Mouse (Mus musculus) adrenal gland, adult 2 months (tissue): Measurements from ENCODE around the gene Nme3. TPM values are rescaled to one million over a fixed set of nuclear protein-coding genes. Genes with fewer than 3 reads are reported as not detected.

Experiments
- DNase-seq: peaks from one replicate; pipeline ENCODE4 v3.0.0; 2021
- polyA plus RNA-seq: library from polyadenylated mRNA; depleted of rRNA; stranded (reverse); fragments of >200 nt; gene quantifications from 2 replicates; pipeline ENCODE4 v1.2.3, GENCODE M21; 2012
- total RNA-seq, 2 experiments: library from RNA; stranded (reverse); gene quantifications; 2 replicates each; pipeline ENCODE4 v1.2.3; 2021

The Nme3 gene
- total and polyA plus RNA-seq, 3 experiments = 70.1 to 116 (median 73.7) TPM

DNA sequence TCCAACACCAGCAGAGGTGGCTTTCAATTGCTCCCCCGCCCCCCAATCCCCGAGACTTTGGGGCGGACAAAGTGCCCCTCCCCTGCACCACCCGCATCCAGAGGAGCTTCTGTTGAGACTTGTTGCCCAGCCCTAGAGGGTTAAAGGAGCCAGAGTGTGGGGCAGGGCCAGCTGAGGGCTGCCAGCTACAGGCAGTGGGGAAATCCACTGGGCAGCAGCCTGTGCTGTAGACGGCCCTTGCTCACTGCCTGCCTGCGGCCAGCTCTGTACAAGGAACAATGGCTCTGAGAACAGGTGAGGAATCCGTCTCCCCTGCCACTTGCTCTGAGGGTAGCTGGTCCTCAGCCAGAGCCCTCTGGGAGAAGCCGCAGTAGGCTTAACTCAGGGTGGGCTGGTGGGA, 17.8 kb upstream of the Nme3 start:
- peak; percentile 36 for DNase-seq

DNA sequence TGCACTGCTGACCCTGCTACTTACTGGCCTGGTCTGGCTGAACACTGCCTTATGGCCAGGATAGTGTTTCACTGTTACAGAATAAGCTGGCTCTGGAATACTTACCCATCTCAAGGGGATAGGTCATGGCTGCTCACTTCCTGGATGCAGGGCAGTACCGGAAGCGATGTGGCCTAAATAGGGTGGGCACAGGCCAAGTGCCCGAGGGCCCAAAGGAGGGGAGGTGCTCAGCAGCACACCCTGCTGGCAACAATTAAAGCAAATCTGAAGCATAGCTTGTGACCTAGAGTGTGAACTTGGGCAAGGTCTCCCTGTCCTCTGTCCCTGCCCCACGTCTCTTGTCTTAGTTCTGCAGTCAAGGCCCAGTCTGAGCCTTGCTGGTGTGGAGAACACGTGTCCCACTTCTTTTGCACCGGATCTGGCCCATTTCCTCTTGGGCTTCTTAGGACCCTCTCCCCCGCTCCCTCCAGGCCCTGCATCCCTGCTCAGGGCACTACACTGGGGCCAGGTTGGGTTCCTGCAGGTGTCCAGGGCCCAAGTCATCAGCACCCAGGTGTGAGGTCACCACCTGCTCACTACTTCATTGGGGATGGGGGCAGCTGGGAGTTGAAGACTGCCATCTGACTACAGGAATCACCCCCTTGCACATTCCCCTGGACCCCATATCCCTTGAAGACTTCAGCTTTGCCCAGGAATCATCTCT, 14.4 kb upstream of the Nme3 start:
- DNase-seq = no peak

DNA sequence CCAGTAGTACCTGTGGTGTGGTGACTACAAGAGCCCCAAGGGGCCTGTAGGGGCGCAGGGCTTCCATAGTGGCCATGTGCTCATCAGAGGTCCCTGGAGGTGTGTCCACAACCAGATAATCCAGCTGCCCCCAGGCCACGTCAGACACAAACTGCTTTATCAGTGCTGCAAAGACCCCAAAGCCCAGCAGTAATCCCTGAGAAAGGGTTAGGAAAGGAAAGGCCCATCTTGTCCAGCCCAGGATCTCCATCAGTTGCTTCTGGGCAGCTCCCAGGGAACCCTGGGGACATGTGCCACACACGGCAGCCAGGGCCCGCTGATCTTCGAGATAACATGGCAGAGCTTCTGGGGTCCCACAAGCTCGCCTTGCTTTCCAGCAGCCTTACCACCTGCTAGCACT, 11.9 kb upstream of the Nme3 start:
- peak; percentile 2 for DNase-seq

DNA sequence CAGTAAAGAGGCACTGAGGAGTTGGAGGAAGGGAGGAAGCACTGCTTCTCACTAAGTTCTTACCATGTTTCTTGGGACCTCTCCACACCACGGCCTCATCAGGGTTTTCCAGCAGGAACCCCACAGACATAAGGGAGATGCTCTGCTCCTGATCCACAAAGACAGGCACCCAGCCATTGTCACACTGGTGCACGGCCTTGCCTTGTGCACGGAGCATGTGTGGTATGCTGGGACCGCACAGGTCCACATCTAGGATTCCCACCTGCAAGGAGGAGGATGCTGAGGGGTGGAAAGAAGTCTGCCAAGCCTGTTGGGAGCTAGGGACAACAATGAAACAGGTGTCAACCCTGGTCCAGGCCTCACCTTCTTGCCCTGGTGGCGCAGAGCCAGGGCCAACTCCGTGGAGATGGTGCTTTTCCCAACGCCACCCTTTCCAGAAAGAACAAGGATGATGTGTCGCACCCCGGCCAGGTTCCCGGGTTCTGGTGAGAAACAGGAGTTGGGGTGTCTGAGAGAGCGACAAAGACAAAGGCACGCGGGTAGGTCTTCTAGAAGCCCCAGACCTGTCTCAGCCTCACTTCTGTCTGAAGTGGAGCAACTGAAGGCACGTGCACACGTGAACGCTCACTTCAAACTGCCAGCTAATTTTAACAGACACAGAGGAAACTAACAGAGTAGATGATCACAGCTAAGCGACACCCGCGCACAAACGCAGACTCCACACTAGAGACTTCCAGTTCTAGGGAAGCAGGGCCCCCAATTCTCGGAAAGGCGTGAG, 10.8 kb upstream of the Nme3 start:
- DNase-seq = peak; percentile 29

DNA sequence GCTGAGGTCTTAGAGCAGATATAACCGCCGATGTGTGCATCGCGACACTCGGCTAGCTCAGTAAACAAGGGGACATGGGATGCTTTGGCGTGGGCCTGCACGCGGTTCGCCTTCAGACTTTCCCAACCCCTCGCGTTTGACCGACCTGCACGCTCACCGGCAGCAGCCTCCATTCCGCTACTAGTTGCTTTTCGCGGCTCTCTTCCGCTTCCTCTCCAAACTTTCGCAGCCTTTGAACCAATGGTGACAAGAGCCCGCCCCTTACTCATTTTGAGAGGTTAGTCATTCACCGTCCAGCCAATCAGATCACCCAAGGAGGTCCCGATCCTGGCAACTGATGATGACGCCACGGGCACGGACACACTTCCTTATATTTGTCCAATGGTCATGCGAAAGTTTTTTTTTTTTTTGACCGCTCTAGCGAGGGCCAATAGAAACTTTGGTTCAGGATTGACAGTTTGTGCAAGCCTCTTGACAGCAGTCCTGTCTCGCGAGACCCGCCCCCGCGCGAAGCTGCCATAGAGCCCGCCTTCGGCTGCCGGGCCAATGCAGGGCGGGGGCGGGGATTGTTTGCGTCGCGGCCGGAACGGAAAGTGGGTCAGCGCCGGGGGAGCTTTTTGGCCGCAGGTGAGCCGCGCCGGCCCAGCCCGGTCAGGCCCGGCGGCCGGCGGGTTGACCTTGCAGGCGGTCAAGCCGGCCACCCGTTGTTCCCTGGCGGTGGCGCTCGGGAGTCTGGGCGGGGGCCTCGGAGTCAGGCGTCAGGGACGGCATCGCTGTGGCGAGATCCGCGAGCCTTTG, 10.0 kb upstream of the Nme3 start, which contains the start of the genes Nubp2 and Spsb3:
Nubp2 (minus strand) TSS at position 216 of the 798 bp plus-strand sequence.
Spsb3 (plus strand) TSS at position 510 of the 798 bp plus-strand sequence.
- DNase-seq = peak; percentile 99

DNA sequence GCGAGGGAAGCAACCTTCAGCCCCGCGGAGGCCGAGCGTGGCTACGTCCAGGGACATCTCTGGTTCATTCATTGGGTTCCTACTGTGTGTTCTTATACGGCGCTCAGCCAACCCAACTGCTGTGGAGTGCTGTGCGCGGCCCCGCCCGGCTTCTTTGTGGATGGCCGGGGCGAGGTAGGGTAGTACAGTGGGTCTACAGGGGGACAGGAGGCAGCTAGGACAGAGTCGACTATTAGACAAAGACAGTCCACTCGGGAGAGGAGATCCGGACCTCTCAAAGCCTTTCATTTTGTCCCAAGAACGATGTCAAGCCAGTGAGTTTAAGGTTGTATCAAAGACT, 9.4 kb upstream of the Nme3 start:
- DNase-seq = no peak

DNA sequence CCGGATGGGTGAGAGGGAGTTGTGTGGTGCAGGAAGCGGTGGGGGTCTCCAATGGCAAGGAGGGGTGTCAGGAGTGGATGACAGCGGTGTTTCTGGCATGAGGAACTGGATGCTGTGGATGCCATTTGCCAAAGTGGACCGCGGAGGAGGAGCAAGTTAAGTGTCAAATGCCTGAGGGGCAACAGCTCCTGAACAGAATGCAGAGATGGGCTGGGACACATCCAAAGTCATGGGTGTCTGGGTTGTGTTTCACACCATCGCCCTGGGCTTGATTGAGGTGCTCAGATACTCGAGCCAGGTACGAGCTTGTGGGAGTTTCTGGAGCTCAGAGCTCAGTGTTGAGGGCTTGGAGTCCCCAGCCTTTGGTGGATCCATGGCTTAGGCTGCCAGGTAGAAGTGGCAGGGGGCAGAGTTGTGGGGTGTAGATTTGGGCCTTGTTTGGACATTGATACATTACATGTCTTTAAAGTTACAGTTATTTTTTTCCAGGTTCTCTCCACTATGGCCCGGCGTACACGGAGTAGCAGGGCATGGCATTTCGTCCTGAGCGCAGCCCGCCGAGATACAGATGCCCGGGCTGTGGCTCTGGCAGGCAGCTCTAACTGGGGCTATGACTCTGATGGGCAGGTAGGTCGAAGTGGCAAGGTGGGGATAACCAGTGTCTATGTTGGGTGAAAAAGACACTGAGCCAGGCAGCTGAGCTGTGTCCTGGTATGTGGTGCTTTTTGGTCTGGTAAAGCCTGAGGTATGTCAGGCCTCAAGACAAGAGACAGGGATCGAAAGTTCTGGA, 8.8 kb upstream of the Nme3 start:
- no peak for DNase-seq

DNA sequence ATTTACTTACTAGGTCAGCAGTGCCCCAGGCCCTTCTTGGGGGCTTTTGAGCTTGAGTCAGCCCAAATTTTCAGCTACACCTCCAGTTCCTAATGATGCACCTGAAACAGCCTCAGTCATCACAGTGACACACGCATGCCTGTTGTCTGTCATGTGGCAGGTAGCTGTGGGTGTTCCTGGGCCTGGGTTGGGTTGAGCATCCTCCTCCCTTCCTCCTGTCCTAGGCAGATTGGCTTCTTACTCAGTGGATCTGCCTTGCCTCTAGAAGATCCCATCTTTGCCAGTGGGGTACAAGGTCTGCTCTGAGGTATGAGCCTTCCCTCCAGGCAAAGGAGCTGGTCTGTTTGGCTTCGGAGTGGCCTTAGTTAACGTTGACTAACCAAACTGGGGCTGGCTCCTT, 7.4 kb upstream of the Nme3 start:
- no peak for DNase-seq

DNA sequence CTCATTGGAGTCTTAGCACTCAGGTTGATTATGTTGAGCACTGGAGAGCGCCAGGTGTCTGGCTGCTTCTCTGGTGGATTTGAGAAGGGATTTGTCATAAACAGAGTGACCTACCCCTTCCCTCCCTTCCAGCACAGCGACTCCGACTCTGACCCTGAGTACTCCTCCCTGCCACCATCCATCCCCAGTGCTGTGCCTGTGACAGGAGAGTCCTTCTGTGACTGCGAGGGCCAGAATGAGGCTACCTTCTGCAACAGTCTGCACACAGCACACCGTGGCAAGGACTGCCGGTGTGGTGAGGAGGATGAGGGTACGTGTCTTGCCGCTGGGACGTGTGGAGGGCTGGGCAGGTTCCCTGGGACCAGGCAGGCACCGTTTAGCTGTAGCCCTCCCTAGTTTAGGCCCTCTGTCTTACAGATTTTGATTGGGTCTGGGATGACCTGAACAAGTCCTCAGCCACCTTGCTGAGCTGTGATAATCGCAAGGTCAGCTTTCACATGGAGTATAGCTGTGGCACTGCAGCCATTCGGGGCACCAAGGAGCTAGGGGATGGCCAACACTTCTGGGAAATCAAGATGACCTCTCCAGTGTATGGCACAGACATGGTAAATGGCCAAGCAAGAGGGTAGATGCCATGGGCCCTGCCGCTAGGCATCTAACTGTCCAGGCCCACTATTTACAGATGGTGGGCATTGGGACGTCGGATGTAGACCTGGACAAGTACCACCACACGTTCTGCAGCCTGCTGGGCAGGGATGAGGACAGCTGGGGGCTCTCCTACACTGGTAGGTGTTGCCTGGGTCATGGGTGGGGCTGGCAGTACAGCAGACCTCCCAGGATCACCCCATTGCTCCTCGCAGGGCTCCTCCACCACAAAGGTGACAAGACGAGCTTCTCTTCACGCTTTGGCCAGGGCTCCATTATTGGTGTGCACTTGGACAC, 5.9 kb upstream of the Nme3 start:
- DNase-seq = peak; percentile 29

DNA sequence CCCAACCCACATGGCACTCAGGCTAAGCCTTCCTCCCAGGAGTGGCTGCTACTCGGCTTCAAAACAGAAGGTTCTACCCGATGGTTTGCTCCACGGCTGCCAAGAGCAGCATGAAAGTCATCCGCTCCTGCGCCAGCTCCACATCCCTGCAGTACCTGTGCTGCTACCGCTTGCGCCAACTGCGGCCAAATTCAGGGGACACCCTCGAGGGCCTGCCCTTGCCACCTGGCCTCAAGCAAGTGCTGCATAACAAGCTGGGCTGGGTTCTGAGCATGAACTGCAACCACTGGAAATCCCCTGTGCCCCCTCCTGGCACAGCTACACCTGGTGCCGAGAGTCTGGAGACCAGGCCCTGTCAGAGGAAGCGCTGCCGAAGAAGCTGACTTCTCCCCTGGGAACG, 5.0 kb upstream of the Nme3 start:
- peak; percentile 29 for DNase-seq

DNA sequence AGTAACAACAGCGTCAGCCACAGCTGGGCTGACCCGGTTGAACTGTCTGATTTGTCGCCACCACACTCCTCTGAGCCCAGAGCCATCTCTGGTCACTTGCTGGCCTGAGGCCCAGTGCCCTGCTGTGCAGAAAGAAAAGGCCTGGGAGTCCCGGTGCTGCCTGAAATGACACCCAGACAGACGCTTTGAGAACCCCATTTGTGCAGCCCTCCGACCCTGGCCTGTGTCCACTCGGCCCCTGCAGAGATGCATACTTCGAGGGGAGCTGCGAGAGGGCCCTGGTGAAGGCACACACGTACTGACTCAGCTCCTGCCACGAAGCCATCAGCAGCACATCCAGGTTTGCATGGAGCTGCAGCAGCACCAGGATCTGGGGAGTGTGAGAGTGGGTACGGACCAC, 3.5 kb upstream of the Nme3 start:
- DNase-seq = peak; percentile 6

DNA sequence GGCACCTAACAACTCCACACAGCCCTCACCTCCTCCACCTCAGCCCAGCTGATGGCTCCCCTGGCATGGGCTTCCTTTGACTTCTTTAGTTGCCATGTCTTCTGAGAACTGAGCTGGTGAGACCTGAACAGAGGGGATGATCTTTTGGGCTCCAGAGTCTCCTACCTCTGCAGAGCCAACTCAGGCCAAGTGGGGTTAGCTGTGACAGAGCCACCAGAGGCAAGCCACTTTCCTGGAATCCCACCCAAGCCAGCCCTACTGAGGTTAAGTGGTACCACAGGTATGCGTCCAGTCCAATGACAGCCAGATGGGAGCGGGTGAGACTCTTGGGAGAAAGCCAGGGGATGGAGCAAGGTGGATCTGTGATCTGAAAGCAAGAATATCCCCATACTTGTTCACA, 3.0 kb upstream of the Nme3 start:
- DNase-seq = no peak

DNA sequence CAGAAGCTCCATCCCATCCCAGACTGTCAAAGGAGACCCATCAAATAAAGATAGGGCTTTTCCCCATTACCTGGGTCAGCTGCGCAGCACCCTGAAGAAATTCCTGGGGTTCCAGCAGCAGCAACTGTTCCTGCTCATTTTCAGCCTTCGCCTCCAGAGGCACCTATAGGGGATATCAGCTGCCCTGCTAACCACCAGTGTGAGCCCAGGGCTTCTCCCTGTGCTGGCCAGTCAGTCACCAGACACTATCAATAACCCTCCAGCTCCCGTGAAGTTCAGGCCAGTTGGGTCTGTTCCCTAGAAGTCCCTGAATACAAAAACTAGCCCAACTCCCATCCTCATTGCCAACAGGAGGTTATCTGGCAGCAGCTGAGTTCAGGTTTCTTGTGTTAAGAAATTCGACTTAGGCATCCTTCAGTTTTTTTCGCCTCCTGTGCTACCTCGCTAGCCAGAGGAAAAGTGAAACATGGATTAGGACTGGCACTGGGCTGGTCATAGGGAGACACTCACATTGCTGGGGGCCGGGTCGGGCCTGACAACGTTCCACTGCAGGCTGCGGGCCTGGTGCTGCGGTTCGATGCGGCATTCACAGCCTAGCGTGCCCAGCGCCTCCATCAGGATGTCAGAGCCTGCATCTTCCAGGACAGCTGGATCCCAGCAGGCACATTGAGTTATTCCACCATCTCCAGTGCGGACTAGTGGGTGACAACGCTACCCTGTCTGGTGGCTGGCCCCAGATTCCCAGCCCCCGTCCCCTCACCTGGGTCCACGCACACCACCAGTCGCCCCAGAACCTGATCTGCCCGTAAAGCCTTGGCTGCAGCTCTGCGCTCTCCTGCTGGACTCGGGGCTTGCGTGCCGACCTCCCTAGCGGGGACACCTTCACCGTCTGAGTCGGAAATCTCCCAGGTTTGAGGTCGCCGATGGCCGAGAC, 2.0 kb upstream of the Nme3 start:
- DNase-seq = peak; percentile 59

DNA sequence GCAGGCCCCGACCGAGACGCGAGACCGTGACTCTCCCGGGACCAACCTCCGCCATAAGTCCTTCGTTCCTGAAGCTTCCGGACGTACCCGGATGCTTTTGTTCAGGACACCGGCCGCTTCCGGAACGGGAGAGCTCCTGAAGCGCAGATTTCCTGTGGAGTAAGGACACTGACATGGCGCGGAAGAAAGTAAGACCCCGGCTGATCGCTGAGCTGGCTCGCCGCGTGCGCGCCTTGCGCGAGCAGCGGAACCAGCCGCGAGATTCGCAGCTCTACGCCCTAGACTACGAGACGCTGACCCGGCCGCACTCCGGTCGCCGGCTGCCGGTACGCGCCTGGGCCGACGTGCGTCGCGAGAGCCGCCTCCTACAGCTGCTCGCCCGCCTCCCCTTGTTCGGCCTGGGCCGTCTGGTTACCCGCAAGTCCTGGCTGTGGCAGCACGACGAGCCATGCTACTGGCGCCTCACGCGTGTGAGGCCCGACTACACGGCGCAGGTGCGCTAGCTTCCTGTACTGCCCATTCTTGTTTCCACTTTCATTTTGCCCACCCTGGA, 1.2 kb upstream of the Nme3 start, which contains the start of the genes Eme2 and Mrps34:
Eme2 (minus strand) TSS at position 93 of the 553 bp plus-strand sequence.
Mrps34 (plus strand) TSS at position 122 of the 553 bp plus-strand sequence.
- DNase-seq = peak; percentile 89

DNA sequence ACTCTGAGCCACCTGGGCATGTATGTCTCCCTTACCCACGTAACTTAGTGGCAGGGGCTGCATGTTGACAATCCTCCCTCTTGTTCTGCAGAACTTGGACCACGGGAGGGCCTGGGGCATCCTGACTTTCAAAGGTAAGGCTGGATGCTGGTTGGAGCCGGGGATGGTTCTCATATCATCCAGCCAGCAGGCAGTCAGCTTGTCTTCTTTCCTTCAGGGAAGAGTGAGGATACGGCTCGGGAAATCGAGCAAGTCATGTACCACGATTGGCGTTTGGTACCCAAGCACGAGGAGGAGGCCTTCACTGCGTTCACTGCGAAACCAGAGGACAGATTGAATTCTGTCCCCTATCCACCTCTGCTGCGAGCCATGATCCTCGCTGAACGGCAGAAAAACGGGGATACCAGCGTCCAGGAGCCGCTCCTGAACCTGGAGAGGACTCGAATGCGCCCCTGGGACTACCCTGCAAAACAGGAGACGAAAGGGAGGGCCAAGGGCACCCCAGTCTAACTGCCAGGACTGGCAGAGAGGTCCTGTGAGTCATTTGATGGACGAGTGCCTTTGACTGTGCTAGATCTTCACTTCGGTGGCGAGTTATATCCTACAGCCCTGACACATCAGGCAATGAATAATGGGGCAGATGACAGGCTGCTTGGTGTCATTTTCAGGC, 594 bp upstream of the Nme3 start:
- DNase-seq = peak; percentile 88

DNA sequence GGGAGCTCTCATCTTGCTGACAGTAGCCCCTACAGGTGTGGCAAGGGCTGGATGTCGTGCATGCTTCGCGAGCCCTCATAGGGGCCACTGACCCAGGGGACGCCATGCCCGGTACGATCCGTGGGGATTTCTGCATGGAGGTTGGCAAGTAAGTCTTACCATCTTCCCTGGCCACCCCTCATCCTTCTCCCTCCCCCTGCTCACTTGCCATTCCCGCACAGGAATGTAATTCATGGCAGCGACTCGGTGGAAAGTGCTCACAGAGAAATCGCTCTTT, 631 bp downstream of the Nme3 start:
- no peak for DNase-seq

DNA sequence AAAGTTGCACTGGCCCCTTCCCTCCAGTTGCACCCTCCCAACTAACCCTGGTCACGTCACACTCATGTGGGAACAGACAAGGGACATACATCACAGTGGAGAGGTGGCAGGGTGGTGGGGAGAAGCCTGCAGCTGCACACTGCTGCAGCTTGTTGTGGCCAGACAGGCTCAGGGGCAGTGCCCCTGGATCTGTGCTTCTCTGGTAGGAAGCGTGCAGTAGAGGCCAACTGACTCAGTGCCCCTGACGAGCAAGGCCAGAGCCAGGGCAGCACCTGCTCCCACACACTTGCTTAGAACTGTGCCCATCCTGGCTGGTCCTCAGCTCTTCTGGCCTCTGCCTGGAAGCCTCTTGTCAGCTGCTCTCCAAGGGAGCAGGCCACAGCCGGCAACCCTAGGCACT, 1.3 kb downstream of the Nme3 start:
- peak; percentile 78 for DNase-seq

DNA sequence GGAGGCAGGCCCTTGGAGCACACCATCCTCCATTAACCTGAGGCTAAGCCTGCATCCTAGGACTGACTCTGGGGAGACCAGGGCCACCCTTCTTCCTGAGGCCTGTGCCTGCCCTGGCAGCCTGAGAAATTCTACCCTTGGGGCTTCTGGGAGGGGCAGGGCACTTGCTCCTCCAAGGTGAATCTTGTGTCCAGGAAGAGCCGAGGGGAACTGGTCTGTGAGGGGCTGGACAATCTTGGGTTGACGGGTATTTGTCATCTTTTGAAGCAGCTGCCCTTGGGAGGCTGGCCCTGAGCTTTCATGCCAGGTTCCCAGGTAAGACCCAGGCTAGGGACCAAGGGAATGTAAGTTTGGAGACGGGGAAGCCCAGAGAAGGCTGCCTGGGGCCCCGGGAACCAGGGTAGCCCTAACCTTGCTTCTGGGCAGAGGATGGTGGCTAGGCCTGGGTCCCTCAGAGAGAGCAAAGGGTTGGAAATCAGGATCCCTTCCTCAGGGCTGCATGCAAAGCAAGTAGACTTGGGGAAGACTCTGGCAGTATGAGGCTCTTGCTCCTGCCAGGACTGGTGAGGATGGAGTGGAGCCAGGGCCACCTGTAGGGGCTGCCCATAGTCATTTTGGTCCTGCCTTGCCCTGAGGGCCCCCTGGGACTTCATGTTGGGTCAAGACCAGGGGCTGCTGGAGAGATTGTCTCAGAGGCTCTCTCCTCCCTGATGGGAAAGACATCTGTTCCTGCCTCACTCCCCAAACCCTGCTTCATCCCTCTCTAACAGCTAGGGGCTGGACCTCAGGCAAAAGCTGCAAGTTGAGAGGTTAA, 1.9 kb downstream of the Nme3 start:
- no peak for DNase-seq
